Mouse (Mus musculus): ENCODE measurements around the gene Spi1.

DNA sequence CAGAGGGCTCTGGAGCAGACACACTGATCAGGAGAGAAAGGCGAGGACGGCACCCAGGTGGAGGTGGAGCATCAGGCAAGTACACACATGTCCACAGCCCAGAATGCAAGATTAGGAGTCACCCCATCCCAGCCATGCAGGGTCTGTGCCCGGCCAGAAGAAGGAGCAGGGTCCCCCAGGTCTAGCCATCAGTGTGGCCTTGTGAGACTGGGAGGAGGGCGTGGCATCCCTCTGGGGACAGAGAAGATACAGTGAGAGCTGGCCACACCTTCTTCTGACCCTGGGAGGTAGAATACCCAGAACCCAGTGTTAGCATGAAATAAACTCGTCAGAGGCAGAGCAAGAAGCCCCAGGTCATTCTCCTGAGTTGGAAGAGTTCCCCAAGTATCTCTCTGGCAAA is 57.1 kb downstream of the Spi1 start:
- TF ChIP-seq MAFK (IDR thresholded peaks at IDR 0.05; ENCODE audit: insufficient read depth, low read depth, low read length) (no peak), ZNF384 (IDR thresholded peaks at IDR 0.05; ENCODE audit: low read depth, low read length) (no peak), ZC3H11A (IDR thresholded peaks at IDR 0.05; ENCODE audit: borderline replicate concordance, low read depth, low read length) (no peak)

Data from ES-E14 (cell line).